Mouse (Mus musculus) cortical plate, adult 2 months (tissue): ENCODE measurements at regions not wholly inside any gene's neighbourhood (a gene's known extent, or its start where the extent isn't known, plus 50 kb on each side); places are given as distances from the start of the nearest gene placed in this dataset.

Source experiments
- CTCF ChIP-seq: fragments of 200-500 bp; IDR thresholded peaks from 2 replicates; pipeline ENCODE4 v1.5.1; 2011; ENCODE audit warnings: mild to moderate bottlenecking, control low read depth, low read length; ENCODE audit not compliant: insufficient read depth; ENCODE audit errors: extremely low read depth
- POLR2A ChIP-seq: fragments of 200-500 bp; IDR thresholded peaks from 2 replicates; pipeline ENCODE4 v1.6.1; 2011; ENCODE audit warnings: mild to moderate bottlenecking, low read length, control low read depth; ENCODE audit not compliant: insufficient read depth; ENCODE audit errors: extremely low read depth

GRCm38 (mm10) chr3:37906806-37907251 lies 182.5 kb upstream of the Gm5148 start:
- TF ChIP-seq CTCF, result no peak
- no peak for TF ChIP-seq POLR2A
